Mouse (Mus musculus): Measurements from ENCODE around the gene Ntm.
A peak's percentile ranks its signal among the peaks of the same experiment; 100 is the strongest.

Gene Ntm

DNA sequence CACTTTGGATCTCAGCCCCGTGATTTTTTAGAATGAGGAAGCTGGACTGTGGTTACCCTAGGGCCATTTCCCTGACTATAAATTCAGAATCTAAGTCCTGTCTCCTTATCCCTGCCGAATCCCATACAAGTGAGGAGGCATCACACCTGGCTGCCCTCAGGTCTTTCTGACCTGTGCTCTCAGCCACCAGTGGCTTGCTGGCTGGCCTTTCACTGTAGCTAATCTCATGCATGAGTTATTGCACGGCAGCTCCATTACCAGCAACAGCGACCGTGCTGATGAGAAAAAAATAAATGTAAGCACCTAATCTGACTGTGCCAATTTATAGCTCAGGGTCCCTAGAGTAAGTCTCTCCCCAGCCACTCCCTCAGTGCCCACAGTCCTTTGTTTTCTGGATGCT is 81.3 kb downstream of the Ntm start:
- DNase-seq: no peak

DNA sequence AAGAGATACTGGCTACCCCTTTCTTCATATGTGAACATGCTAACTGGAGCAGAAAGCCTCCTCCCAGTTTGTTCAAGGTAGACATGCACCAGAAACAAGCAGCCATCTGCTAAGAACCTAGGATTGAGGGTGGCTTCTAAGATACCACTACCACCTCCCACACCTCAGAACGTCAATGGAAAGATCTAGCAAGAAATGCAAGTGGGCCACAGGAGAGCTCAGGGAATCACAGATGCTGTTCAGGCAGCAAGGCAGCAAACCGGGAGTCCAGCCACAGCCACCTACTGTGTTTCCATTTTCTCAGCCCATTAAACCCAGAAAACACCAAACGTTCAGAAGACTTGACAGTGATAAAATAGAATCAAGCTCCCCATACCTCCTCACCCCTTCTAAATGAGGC is 85.4 kb downstream of the Ntm start:
- no peak for DNase-seq

DNA sequence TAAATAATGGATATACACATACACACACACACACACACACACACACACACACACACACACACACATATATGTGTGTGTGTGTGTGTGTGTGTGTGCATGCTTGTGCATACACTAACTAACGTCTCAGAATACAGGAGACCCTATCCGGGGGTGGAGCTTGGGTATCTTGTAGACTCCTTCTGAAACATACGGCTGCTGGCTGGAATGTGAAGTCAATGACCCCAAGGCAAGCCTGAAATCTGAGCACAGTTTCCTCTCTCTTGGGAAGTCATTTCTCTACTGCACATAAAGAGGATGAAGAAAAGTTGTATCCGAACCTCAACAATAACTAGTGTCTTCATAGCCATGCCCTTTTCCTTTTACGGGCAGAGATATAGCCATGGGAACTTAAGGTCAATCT is 95.2 kb downstream of the Ntm start:
- no peak for DNase-seq

DNA sequence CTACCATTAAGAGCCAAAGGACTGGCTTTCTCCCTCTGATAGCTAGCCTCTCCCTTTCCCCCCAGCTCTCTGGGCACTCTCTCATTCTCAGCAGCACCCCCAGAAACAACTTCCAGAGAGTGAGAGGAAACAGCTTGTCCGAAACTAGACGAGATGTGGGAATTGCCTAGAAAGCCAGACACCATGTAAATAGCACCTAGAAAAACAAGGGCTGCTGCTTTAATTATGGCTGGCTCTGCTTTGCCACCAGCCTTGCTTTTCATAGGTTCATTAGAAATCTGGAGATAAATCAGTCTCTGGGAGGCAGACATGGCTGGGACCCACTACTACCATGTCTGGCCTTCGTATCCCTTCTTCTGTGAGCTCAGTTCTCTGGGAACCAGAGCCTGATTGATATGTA is 96.1 kb downstream of the Ntm start:
- DNase-seq: no peak

DNA sequence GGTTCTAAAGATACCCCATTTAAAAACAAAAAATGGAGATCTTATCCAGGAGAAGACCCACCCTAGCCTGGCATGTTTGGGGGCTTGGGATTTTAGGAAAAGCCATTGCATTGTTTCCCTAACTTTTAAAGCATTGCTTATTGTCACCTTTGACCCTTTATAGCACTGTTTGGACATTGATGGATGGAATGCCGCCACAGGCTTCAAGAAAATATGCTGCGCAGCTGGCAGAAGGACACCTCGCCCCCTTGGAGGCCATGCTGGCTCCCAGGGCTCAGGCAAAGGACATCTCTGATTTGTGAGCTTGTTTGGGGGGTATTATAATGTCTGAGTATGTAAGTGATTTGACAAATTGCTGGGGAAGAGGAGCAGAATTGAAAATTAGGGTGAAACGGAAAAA is 96.8 kb downstream of the Ntm start:
- no peak for DNase-seq

DNA sequence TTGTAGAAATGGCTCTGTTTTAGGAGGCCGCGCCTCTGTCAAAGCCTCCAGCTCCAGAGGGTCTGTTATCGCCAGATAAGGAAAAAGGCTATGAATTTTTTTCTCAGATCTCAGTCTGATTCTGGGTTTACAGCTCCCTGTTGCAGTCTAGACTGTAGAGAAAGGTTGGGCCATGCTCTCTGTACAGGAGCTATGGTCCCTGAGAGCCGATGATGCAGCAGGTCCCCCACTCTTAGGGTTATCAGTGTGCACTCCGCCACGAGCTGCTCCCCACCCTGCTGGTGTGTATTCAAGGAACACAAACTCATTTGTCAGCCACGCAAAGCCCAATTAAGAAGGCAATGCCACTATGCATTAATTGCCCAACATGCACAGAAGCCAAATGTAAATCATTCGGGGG is 97.4 kb downstream of the Ntm start:
- DNase-seq: no peak

DNA sequence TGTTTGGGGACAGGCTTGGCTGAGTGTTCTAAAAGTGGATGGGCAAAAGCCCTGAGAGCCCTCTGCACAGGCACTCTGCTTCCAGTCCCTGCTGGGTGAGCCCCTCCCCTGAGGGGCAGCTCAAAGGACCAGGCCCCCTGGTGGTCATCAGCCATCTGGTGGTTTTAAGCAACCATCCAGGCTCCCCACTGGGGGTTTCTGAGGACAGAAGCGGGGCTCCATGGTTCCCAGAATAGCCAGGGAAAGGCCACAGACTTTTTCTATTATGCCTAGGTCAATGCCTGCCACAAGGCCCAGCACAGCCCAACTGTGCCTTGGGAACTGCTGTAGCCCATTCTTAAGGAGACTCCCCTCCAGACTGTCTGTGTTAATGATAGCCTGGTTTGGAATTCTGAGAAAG is 98.1 kb downstream of the Ntm start:
- DNase-seq: peak; percentile 59

DNA sequence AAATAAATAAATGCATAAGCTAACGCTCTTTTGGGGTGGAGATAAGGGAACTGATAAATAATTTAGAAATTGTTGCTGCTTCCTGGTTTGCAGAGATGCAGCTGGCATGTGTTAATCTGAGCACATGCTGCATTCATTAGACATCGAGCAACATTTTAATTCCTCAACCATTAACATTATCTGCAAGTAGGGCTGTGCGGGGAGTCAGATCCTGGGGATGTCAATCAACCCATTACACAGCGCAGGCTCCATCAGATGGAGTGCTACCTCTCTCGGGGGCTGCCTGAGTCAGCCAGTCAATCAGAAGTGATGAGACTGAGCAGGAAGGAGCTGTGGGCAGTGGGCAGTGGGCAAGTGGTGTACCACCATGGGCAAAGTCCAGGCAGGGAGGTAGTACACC is 100.5 kb downstream of the Ntm start:
- no peak for DNase-seq

DNA sequence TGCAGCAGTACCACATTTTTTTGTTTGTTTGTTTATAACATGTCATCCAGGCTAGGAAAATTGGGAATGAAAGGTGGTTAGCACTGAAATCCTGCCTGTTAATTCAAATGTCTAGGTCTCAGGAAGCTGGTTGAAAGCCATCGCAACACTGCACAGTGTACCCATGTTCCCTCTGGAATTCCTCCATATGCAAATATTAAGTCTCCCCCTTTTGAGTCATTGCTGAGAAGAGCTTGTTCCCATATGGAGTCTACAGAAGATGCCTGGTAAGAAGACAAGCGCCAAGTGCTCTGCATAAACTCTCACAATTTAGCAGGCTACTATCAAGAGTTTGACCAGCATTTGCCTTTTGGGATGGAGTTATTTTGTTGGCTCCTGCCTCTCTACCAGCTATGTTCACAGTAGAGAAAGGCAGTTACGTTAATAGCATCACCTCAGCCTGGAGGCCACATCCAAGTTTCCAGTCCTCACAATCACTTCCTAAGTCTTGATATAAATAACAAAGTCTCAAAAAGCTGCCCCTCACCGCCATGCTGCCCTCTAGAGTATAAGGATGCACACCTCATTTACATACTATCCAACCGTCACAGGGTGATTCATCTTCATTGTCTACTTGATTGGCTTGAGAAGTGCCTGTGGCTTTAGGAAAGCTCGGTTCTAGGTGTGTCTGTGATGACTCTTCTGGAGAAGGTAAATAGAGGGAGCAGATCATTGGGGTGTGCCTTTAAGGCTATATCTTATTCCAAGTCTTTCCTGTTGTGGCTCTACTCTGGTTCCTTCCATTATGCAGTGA is 103.5 kb downstream of the Ntm start:
- no peak for DNase-seq

DNA sequence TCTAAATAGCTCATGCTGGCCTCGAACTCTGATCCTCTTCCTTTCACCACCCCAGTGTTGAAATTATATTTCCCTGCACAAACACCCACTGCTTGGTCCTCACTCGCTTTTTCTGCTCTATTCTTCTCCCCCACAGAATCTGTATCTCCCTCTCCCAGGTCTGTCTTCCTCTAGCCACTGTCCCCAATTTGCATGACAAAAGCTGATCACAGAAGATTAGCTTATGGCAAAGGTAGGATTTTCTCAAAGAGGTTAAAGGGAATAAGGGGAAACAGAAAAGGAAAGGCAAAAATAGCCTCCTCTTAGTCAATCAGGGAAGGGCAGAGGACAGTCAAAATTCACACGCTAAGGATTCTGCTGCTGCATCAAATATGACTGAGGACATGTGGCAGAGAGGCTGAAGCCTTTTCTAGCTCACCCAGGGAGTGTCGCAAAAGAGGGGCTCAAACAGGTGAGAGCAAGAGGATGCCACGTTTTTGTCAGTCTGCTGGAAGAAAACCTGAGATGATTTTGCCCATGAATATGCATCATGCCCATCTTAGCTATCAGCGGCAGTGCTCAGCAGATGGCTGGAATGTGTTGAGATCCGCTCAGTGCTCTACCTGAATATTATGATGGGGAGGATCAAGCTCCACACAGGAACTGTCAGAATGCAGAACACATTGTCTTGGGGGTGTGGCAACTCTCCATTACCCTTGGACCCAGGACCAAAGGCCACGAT is 114.0 kb downstream of the Ntm start:
- no peak for DNase-seq

DNA sequence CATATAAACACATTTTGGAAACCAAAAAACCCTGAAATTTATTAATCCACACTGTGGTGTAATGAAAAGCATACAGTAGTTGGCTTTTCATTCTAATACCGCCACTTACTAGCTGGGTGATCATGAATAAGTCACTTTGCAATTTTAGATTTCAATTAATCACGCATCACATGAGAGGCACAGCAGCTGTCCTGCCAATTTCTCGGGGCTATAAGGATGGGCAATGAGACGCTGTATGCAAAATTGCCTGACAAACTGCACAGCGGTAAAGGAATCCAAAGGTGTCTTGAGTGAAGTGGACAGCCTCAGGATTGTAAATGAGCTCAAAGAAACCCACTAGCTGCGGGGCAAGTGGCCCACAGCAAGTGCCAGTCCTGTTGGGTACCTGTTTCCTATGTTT is 125.6 kb downstream of the Ntm start:
- no peak for DNase-seq

DNA sequence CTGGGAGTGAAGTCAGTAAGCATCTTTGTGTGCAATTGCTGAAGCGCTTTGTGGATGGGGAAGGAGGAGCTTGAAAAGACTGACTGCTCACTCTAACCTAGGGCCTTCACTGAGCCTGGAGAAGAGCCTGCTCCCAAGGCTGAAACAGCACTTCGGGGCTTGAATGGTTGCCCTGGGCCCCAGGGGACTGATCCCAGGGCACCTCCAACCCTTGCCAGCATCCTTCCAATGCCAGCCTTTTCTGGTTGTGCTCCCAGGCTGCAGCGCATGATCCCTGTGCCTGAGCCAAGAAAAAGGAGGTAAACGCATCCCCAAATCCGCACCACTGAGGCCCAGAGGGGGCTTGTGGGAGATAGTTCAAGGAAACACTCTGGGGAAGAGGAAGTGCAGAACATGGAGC is 128.0 kb downstream of the Ntm start:
- DNase-seq: peak; percentile 55

DNA sequence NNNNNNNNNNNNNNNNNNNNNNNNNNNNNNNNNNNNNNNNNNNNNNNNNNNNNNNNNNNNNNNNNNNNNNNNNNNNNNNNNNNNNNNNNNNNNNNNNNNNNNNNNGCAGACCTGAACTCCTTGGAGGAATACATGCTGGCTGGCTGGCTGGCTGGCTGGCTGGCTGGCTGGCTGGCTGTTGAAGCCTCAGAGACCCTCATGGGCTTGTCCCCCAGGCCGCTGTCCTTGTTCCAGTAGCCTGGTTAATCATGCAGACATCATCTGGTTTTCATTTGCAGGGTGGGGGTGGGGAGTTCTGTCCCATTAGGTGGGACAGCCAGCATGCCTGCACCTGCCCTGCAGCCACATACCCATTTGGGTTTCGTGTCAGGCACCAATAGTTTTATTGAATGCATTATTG is 129.2 kb downstream of the Ntm start:
- DNase-seq: no peak

DNA sequence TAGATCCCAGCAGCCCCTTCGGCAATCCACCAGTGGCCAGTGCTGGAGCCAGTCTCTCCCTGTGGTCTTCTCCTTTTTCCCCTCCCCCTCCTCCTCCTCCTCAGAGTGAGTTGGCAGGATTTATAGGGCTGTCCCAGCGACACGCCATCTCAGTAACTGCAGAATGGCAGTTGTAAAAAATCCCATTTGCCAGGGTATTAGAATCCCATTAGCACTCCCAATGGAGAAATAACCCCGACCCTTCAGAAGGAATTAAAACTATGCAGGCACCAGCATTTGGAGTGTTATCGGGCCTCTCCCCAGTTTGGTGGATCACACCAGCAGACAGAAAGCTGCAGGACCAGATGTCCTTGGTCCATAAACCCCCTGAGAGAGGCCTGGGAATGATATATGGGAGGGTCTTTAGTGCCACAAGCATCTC is 135.7 kb downstream of the Ntm start:
- DNase-seq: no peak

DNA sequence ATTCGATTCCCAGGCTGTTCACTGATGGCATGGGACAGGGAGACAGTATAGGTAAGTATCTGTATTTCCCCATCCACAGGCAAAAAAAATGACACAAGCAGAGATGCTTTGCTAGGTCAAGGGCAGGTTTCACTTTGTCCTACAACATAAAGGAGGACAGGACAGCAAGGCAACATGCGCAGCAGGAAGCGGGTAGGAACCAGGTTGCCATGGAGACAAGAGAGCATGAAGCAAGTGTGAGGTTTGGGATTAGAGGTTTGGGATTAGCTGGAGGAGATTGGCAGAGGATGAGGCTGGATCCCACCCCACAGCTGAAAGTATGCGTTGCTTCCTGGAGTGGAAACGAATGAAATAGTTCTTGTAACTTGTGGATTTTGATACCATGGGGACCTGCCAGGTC is 137.7 kb downstream of the Ntm start:
- no peak for DNase-seq

DNA sequence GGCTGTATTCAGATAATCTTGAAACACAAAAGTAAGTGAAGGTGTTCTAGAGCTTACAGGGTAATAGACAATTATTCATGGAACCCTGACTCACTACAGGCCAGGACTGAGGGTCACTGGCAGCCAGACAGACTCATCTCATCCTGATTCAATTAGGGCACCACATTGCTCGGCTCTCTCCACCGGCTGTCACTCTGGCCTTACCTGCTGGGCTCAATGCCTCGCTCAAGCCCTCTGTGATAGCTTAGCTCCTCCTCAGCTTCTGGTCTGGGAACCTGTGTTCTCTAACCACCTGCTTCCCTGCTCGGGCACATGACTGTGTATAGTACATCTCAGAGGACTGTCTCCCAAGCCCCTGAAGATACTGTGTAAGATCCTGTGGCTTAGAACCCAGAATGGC is 139.2 kb downstream of the Ntm start:
- DNase-seq: peak; percentile 83

DNA sequence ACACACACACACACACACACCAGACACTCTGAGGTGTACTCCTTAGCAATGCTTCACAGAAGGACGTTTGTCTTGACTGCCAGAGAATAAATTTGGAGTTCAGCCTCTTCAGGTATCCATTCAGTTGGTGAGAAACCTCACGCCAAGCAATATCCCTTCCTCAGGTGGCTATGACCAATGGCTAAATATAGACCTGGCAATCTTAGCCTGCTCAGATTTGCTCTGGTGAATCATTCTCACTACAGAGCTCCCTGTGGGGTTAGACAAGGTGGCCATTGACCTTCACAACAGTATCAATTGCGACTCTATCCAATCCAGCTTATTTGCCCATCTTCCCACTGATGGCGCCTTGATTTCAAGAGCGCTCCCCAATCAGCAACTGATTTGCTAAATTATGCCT is 150.3 kb downstream of the Ntm start:
- no peak for DNase-seq

DNA sequence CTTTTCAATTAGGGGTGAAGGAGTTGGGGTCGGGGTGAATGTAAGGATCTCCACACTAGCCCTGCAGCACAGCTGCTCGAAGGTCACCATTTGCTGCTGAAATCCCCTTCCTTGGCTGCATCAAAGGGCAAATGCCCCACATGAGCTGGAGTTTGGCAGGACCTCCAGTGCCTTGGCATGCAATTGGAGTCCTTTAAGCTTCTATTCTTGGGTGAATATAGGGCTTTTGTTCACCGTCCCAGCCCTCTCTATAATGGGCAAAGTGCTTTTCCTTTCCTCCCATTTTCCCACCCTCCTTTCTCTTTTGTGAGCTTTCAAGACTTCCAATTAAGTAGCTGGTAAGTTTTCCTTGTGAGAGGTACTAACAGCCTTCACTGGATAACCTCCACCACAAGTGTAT is 156.2 kb downstream of the Ntm start:
- no peak for DNase-seq

DNA sequence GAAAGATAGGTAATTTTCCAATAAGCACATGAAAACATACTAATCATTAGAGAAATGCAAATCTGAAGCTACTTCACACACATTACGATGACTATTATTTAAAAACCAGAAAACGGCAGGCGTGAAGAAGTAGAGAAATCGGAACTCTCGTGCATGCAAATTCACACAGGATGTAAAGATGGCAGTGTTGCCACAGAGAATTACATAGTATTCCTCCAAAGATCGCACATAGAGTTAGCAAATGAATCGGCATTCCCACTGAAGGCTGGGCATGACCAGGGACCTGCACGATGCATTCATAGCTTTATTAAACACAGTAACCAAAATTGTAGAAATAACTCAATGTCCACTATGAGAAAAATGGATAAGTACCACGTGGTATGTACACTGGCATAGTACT is 158.5 kb downstream of the Ntm start:
- DNase-seq: no peak

DNA sequence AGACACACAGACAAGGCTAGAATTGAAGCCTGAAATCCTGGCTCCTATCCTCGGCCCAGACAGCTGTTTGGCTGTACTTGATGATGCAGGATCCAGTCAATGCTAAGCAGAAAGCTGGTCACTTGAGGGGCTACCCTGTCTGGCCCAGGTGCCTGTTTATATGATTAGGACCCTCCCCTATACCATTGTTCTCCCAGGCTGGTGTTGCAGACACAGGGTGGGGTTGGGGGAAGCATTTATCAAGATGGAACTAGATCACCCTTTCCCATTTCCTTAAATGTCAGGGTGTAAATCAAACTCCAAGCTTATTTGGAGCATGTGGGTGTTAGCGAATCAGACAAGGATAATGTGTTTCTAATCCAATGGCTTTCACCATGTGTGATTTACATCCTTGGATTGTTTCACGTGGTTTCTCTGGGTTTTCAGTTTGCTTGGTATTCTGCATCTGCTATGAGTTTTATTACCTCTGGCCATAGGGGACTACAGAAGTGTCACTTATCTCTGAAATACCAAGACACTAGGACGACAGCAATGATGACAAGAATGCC is 159.1 kb downstream of the Ntm start:
- DNase-seq: no peak

DNA sequence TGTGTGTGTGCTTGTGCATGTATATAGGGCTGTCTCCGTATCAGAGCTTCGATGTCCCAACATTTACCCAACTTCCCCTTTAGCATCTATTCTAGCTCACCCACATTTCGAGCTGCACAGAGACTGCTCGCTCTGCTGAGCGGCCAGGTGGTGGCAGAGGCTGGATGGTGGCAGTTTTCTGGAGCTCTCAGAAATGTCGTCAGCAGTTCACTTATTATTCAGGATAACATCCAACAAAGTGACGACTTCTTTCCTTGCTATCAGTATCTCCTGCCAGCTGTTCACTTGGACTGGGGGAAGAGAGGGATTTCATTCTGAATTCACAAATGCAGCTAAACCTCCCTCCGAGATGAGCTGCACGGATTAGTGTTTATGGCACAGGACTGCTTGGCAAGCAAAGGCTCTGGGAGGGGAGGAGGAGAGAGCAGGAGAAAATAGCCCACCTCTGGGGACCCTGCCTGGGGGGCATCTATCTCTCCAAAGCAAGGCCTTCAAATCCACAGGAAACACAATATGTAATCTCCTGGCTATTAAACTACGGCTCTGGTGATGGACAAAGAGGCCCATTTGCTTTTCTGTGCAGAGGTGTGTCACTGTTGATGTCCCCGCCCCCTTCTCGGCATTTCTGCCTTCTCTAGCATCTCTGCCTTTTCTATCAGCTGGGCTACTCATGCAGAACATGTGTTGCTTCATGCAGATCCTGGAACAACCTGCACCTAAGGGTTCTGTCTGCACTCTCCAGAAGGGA is 159.8 kb downstream of the Ntm start:
- no peak for DNase-seq

DNA sequence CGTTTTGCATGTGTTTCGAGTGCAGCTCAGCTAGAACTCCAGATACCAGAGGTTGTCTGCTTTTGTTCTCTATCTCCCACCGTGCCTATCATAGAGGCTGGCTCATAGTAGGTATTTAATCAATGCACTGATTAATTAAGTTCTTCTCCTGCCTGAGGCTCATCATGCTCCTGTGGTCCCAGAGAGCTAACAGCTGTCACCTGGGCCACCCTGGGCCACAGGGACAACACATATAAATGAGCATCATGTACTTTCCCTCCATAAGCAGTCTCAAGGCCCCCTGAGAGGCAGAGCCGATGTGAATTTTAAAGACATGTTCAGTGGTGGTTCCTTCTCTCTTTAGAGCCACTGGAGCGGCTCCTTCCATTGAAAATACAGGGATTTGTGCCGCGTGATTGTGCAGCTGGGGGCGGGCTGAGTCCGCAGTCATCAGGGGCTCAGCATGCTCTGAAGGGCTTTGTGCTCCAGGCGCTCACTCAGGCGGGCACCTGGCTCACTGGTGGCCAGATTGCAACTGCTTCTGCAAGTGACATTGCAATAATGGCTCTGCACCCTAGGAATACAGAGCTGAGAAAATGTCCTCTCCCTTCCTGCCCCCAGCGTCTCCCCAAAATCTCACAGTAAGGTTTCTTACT is 160.8 kb downstream of the Ntm start:
- DNase-seq: no peak

DNA sequence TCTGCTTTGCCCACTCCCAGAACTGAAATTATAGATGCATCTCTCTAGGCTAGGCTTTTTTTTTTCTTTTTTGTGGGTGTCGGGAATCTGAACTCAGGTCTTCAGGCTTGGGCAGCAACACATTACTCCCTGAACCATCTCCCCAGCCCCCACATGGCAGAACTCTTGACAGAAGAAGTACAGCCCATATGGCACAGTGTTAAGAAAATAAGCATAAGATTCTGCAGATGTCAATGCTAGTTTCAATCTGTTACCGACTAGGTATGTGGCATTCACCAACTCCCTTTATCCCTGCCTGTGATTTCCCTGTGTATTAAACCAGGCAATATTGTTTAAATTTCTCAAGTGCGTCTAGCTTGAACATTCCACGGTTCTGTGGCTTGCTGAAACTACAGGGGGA is 166.7 kb downstream of the Ntm start:
- no peak for DNase-seq

Measured in cerebellum, adult 11 months (tissue).